Mouse (Mus musculus) ES-E14 (cell line): ENCODE data around the gene Pla1a. TPM values are rescaled to one million over a fixed set of nuclear protein-coding genes. Genes with fewer than 3 reads are reported as not detected.

Experiments
- DNase-seq: peaks from one replicate; pipeline ENCODE4 v3.0.0-alpha.2; 2013; ENCODE audit warnings: low read depth, low spot score
- H3K27ac ChIP-seq: 2 replicates; pipeline ENCODE4 v1.5.1; 2012; ENCODE audit warnings: low read depth, mild to moderate bottlenecking, low read length, moderate library complexity, mixed read lengths; ENCODE audit not compliant: poor library complexity, insufficient read depth, severe bottlenecking
- H3K36me3 ChIP-seq: 2 replicates; pipeline ENCODE4 v1.6.1; 2012; ENCODE audit warnings: mild to moderate bottlenecking, low read length, moderate library complexity, mixed read lengths; ENCODE audit not compliant: control insufficient read depth, poor library complexity, insufficient read depth, severe bottlenecking
- H3K4me1 ChIP-seq, 2 experiments: fragments of 150-350 bp in 1 of 2; sonication (generic) in 1 of 2; 2 replicates each; pipeline ENCODE4 v1.6.1; 2012; ENCODE audit warnings: low read length in 2 of 2, mild to moderate bottlenecking in 1 of 2, mixed read lengths in 1 of 2; ENCODE audit not compliant: control insufficient read depth in 2 of 2, insufficient read depth in 2 of 2, poor library complexity in 1 of 2
- H3K4me3 ChIP-seq, 2 experiments: fragments of 150-350 bp in 1 of 2; sonication (generic) in 1 of 2; 2 replicates each; pipeline ENCODE4 v1.5.1; 2012; ENCODE audit warnings: low read length in 2 of 2, low read depth in 1 of 2, mild to moderate bottlenecking in 1 of 2, mixed read lengths in 1 of 2; ENCODE audit not compliant: insufficient read depth in 1 of 2, poor library complexity in 1 of 2, severe bottlenecking in 1 of 2
- H3K9ac ChIP-seq: 2 replicates; pipeline ENCODE4 v1.6.1; 2012; ENCODE audit warnings: low read depth, mild to moderate bottlenecking, low read length, mixed read lengths; ENCODE audit not compliant: poor library complexity, insufficient read depth, severe bottlenecking
- H3K9me3 ChIP-seq: fragments of 150-350 bp; sonication (generic); 2 replicates; pipeline ENCODE4 v1.6.1; 2012; ENCODE audit warnings: low read depth, mild to moderate bottlenecking, low read length; ENCODE audit not compliant: control insufficient read depth, insufficient read depth
- CHD2 ChIP-seq: IDR thresholded peaks from 2 replicates; pipeline ENCODE4 v1.6.1; 2014; ENCODE audit warnings: mild to moderate bottlenecking, low read depth, low read length, inconsistent platforms
- HCFC1 ChIP-seq: IDR thresholded peaks from 2 replicates; pipeline ENCODE4 v1.6.1; 2012; ENCODE audit warnings: low read length, inconsistent platforms, borderline replicate concordance; ENCODE audit not compliant: insufficient read depth
- MAFK ChIP-seq: IDR thresholded peaks from 2 replicates; pipeline ENCODE4 v1.6.1; 2014; ENCODE audit warnings: mild to moderate bottlenecking, low read depth, low read length, inconsistent platforms; ENCODE audit not compliant: insufficient read depth
- ZC3H11A ChIP-seq: IDR thresholded peaks from 2 replicates; pipeline ENCODE4 v1.6.1; 2012; ENCODE audit warnings: low read depth, mild to moderate bottlenecking, inconsistent platforms, low read length, borderline replicate concordance
- ZNF384 ChIP-seq: IDR thresholded peaks from 2 replicates; pipeline ENCODE4 v1.6.1; 2012; ENCODE audit warnings: low read depth, low read length, inconsistent platforms
- in situ Hi-C, 2 experiments: fragments of 600-800 bp; cut with MboI; formaldehyde crosslinking; loops; one replicate each; pipeline ENCODE4 v1.15.1; 2025; ENCODE audit warnings: low sequenced_read_pairs in 2 of 2, inconsistent platforms in 1 of 2; ENCODE audit not compliant: unreplicated experiment in 2 of 2
- total RNA-seq: library from RNA; depleted of rRNA; stranded (reverse); fragments of 300-350 nt; gene quantifications from 2 replicates; pipeline ENCODE4 v1.2.3, GENCODE M21; 2012

The Pla1a gene
- total RNA-seq, 1 experiment = 4.9 TPM

DNA sequence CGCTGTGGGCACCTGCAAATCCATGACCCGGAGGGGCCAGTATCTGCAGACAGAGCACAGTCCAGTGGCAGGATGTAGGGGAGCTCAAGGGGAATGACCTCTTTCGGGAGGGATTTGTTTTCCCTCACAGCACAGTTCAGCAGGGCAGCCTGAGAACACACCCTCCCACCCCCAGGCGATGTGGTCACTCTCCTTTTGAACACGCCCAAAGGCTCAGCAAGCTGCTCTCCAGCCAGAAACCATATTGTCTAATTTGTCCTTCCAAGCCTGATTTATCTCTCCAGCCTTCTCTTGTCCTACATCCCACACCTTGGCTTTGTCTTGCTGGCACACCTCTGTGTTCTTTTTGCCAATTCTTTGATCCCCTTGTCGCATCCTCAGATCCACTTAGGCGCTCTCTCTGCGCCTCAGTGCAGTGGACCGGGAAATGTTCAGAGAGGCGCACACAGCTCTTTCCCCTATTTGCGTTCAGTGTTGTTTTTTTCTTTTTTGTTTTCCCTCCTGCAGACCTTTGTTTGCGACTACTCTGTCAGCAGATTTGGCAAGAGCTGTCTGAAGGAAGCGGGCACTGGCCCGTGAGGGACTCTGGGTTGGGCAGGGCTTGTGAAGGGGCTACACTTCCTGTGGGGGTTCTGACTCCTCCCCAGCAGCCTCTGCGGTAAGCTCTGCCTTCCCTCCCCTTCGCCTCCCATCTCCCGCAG lies 33.3 kb downstream of the Pla1a start:
- Histone ChIP-seq H3K36me3 (no peaks in the 10 kb centered on the region), H3K9ac (peak overlapping the region; percentile 45; the same call in 1 of the 2 replicates), H3K4me3 (peak overlapping the region; percentile 1 to 57; a peak in 3 of 4 replicates), H3K27ac (no peak overlapping the region; the same call in 1 of the 2 replicates), H3K4me1 (peaks cover 0 to 18% of the 10 kb centered on the region in 2 experiments; a peak in 2 of 4 replicates), H3K9me3 (no peaks in the 10 kb centered on the region)
- no peak for DNase-seq
- in situ Hi-C loops = no loop called here
- TF ChIP-seq CHD2 (no peak), ZNF384 (no peak), ZC3H11A (no peak), MAFK (no peak), HCFC1 (no peak)

DNA sequence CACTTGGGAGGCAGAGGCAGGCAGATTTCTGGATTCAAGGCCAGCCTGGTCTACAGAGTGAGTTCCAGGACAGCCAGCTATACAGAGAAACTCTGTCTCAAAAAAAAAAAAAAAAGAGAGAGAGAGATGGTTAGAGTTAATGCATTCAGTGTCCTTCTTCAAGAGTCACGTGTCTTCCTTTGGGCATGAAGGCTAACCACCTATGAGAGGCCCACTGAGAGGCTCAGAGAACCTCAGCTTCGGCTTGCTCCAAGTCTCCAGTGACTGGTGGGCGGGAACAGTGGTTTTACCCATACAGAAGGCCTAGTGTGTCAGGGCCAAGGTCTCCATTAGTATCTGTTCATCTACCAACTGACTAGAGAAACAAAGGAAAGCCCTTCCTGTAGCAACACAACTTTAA lies 33.9 kb downstream of the Pla1a start:
- H3K4me3 ChIP-seq = peak overlapping the region in 1 of 2 experiments; percentile 1; a peak in 2 of 4 replicates

DNA sequence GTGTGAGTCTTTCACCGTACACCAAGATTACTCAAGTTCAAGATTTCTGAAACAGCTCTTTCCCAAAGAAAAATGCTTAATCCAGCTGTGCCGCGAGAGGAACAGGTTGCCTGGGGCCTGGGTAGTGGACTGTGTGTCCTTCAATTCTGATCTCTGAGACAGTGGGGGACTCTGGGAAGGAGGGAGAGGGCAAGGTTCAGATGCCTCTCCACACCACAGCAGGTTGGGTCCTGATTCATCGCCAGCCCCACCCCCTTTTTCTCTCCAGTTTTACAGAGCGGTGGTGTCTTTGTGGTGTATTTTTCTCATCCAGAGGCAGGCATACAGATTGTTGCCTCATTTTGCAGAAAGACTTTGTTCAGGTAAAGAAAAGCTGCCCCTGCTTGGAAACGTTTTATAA lies 34.7 kb downstream of the Pla1a start:
- H3K4me1 ChIP-seq = peaks cover 0 to 19% of the 10 kb centered on the region in 2 experiments; a peak in 2 of 4 replicates
- no peaks in the 10 kb centered on the region for H3K9me3 ChIP-seq
- no peak for DNase-seq
- H3K27ac ChIP-seq = no peak overlapping the region
- H3K4me3 ChIP-seq = no peak overlapping the region
- no peaks in the 10 kb centered on the region for H3K36me3 ChIP-seq
- in situ Hi-C loops = no loop called here
- TF ChIP-seq HCFC1 (no peak), MAFK (no peak), CHD2 (no peak), ZC3H11A (no peak), ZNF384 (no peak)
- H3K9ac ChIP-seq = no peak overlapping the region

More for the DNA sequence above, 33.9 kb downstream of the Pla1a start:
- H3K4me1 ChIP-seq = peaks cover 0 to 19% of the 10 kb centered on the region in 2 experiments; a peak in 2 of 4 replicates
- in situ Hi-C loops = no loop called here
- H3K9ac ChIP-seq = no peak overlapping the region
- H3K36me3 ChIP-seq = no peaks in the 10 kb centered on the region
- no peak overlapping the region; the same call in 1 of the 2 replicates for H3K27ac ChIP-seq
- TF ChIP-seq ZNF384 (0 out of 2 replicates have a peak, but pooled peaks have one; percentile 35), ZC3H11A (no peak)
- H3K9me3 ChIP-seq = no peaks in the 10 kb centered on the region
- no peak for DNase-seq

GRCm38 (mm10) chr16:38396155-38396554 lies 36.8 kb downstream of the Pla1a start:
- no peak overlapping the region for H3K4me3 ChIP-seq
- H3K36me3 ChIP-seq = no peaks in the 10 kb centered on the region
- peaks cover 2 to 25% of the 10 kb centered on the region in 2 experiments; a peak in 3 of 4 replicates for H3K4me1 ChIP-seq
- in situ Hi-C loops = no loop called here
- TF ChIP-seq CHD2 (no peak), MAFK (no peak), ZC3H11A (no peak), HCFC1 (no peak), ZNF384 (no peak)
- H3K9ac ChIP-seq = no peak overlapping the region
- no peak overlapping the region for H3K27ac ChIP-seq
- no peaks in the 10 kb centered on the region for H3K9me3 ChIP-seq
- no peak for DNase-seq
